Mouse (Mus musculus) ovary, adult 18-20 months (tissue): Measurements from ENCODE around the gene Scarb2.

Experiments used
- DNase-seq: peaks from one replicate; pipeline ENCODE4 v3.0.0; 2022; ENCODE audit warnings: low spot score, mixed read lengths

The Scarb2 gene

DNA sequence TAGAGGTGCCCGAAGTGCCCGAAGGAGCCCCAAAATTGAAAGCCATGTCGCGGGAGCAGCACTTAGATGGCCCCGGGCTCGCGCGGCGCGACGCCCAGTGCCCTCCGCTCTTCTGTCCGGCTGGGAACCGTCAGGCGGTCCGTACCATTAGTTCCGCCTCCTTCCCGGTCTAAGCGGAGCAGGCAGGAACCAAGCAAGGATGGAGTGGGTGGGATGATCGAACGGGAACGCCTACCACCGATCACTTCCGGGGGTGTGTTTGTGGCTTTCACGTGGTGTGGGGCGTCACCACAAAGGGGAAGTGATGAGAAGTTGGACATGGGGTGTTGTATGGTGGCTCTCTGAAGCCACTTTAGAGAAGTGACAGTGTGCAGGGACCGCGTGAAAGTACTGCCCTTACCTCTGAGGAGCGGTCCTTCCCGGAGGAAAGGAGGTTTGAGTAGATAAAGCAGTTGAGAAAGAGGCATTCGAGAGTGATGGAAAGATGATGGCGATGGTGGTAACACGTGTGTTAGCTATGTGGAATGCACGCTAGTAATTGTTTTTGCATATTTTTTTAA is 71.5 kb downstream of the Scarb2 start, which contains the start of gene Nup54:
Gene Nup54, minus strand, starts transcription at position 195 of the 560 bp plus-strand sequence.
- DNase-seq, result peak; percentile 93

DNA sequence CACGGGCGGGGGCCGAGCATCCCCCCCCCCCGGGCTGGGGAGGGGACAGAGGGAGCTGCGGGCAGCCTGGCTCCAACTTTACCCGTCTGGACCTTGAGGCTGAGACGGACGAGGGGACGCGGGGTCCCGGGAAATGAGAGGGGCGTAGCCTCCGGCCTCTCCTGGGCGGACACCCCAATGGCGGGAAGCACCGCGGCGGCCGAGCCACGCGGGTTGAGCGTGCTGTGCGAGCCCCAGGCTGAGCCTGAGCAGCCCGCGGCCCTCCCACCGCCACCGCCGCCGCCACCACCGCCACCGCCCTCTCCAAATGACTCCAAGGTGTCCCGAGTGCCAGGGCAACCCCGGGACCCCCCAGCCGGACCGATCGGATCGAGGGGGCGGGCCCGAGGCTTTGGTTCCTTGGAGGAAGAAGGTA is 72.1 kb downstream of the Scarb2 start:
- DNase-seq, result peak; percentile 14

DNA sequence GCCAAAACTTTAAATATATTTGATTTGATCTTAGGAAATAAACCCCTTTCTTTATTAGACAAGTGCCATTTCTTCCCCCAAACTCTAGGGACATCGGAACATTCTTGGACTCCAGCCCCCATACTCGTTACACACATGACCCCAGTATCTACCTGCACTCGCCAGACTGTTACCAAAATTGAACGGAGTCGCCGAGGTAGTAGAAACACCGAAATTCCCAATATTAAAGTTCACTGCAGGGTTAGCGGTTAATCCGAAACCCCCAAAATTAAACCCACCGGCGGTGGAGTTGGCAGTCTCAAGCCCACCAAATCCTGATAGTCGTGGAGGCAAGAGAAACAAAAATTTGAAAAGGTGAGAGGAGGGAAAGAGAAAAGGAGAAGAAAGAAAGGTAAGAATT is 72.6 kb downstream of the Scarb2 start:
- no peak for DNase-seq

DNA sequence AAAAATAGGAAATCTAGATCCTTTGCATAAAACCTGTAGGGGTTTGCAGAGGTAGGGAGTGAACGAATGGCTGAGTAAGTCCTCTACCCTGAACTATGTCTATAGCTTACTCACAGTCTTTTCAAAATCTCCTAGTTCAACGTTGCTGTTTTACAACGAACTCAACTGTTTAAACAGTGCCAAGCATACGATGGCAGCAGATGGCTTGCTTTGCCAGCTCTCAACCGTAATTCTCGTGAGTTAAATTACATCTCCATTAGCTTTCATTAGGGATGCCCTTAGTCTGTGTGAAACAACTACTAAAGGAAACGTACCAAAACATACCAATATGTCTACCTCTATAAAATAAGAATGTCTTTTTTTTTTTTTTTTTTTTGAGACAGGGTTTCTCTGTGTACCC is 75.0 kb downstream of the Scarb2 start:
- DNase-seq, result no peak

DNA sequence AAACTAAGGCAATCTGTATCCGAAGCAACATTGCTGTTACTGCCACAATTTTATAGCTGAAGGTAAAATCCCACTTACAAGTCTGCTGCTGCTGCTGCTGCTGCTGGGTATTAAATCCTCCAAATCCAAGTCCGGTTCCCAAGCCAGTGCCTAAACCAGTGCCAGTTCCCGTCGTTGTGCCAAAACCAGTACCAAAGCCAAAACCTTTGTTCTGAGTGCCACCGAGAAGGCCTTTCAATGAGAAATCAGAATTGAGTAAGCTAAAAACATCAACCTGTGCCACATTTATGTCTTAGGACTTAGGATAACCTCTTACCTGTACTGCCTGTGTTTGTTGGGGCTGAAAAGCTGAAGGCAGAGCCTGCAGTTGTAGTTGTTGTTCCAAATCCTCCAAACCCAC is 75.9 kb downstream of the Scarb2 start:
- no peak for DNase-seq

DNA sequence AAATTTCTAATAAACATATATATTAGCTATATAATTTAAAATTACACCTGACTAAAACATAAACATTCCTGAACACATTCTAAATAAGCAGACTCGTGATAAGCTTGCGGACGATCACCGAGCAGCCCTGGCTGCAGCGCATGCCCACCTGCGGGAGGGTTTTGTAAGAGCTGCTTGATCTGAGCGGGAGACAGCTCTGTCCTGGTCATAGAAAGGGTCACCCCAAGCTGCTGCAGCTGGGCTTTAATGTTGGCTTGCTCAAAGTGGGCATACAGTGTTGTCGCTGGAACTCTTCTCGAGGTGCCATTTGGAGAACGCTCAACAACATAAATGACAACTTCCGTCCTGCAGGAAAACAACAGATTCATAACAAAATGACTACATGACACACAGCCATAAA is 82.5 kb downstream of the Scarb2 start:
- DNase-seq, result no peak

DNA sequence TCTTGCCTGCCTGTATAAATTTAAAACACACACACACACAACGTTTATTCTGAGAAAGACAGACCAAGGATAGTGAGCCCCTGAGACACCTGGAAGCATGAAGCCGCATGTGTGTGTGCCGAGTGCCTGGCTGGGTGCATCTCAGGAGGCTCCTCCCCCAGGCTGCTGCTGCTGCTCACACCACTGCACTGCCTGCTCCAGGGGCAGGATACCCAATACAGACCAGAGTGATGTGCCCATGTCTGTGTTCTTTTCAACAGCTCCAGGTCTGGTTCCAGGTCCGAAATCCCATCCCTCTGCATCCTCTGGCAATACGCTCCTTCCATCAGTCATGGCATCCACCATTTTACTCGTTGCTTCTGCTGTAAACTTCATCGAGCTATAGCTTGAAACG is 92.7 kb downstream of the Scarb2 start:
- no peak for DNase-seq

DNA sequence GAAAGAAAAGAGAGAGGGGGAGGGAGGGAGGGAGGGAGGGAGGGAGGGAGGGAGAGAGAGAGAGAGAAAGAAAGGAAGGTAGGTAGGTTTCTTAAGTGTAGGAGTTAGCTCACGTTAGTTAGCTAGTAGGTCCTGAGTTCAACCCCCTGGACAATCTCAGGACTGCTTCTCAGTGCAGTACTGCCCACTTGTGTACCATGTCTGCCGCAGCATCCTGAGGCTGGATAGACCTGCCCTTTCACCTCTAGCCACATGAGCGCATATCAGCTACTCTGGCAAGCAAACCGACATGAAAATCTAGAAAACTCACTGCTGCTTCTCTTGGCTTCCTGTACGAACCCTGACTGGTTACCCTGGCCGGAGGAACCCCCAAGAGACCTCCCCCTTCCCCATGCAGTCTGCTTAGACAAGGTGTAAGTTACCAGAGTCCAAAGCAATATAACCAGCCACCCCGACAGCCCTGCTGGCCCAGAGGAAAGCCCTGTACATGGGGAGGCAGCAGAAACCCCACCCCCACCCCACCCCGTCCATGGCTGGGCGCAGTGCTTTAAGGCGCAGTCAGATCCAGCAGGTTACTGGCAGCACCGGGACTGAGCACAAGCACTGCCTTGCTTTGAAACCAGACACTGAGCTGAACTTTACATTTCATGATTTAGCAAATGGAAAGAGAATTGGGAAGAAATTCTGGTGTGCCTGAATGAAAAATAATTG is 93.2 kb downstream of the Scarb2 start:
- DNase-seq, result no peak

DNA sequence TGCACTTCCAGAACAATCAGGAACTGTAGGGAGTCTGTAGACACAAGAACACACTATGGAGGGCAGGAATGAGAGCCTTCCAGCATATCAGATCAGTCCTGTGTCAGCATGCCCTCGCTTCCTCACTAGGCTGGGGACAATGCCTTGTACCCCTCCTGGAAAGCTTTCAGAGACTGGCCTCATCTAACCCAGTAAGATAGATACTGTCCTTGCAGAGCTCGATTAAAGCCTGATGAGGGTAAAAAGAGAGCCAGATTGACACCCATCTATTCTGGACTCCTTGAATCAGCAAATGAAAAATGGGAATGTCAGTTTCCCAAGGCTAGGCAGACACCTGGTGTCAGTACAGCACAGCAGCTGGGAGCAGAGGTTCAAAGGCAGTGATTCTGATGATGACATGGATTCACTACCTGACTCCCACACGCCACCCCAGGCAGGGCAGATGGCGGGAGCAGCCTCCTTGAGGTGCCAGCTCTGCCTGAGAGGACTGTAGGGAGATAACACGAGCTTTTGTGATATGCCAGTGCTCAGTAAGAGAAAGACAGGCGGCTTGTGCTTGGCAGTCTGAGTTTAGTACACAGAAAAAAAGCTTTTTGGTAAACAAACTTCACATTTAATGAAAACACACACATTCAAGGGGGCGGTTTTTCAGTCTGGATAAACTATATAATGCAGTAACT is 95.0 kb downstream of the Scarb2 start:
- no peak for DNase-seq

DNA sequence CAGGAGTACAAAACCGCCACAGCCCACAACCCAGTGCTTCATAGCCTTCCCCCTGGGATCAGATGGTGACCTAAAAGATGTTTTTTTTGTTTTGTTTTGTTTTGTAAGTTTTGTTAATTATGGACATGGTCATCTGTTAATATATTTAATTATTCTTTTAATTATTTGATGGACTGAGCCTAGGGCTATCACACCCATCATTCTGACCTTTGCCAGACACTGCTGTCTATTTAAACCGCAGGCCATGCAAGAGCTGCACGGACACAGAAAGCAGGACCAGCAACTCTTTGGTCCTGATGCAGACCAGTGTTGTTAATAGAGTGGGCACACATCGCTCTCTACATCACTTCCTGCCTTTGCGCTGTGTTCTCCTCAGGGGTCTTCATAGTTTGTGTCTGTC is 96.1 kb downstream of the Scarb2 start:
- DNase-seq, result no peak

DNA sequence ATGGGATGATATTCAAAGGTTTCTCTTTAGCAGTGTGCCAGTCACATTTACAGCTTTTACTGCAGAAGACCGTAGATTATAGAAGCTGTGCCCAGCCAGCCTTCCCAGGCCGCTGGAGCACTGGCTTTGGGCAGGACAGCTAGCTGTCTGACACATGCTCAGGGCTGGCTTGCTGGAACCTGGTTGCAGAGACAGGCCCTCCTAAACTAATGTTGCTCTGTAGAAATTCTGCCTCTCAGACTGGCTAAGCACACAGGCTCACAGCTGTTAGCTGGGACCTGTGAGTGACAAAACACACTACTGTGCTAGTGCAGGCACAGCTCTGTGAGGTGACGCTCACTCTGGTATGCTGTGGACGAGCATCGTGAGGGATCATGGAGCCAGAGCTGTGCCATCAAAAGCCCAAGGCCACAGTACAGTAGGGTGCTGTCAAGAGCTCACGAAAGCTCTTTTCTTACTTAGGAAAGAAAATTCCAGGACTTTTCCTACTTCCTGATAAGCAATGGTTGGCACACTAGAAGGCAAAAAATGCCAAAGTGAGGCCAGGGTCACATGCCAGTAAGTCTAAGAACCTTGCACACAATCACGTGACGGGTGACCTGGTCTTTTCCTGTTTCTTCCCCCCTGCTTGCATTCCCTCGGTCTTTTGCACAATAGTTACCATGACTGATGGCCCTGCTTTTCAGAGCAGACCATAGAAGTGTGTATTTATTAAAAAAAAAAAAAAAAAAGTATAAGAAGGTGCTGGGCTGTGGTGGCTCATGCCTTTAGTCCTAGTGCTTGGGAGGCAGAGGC is 97.1 kb downstream of the Scarb2 start:
- no peak for DNase-seq

DNA sequence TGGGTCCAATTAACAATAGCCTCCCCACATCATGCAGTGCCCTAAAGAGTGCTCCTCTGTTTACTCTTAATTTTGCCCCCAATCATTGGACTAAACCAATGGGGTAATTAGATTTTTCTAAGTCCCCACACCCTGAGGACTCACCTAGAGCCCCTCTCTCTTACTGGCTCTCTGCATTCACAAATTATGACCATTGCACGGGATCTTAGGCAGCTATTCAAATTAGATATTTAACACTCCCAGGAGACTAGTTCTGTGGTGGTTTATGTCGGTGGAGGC is 102.3 kb downstream of the Scarb2 start:
- DNase-seq, result no peak

DNA sequence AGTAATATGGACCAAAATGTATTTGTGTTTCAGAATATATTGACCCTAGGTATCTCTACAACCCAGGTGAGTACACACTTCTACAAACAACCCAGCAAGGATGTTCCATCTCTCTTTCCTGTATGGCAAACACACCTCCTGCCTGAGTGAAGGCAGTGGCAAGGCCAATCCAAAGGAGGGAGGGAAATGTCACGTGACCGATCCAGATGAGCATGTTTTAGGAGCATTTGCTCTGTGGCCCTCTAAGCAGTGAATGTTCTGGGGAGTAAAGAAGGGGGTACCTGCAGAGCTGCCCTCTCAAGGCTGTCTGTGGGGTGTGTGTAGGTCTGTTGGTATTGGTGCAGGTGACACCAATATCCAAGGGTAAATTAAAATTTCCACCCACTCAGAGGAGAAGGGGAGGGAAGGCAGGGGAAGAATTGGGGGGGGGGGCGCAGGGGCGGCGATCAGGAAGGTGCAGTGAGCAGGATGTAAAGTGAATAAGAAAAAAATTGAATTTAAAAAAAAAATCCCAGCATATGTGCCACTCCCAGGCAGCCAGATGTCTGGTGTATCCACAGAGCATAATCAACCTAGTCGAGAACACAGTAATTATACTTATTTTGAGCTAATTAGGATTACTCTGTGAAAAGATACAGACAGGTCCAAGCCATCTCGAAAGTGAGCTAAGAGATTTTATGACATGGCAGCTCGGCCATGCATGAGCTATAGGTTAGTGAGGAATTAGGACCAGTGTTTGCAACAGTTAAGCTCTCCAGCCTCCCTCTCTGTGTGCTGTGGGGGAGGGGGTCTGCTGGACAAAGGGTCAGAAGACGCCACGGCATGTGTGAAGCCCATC is 102.9 kb downstream of the Scarb2 start:
- no peak for DNase-seq

DNA sequence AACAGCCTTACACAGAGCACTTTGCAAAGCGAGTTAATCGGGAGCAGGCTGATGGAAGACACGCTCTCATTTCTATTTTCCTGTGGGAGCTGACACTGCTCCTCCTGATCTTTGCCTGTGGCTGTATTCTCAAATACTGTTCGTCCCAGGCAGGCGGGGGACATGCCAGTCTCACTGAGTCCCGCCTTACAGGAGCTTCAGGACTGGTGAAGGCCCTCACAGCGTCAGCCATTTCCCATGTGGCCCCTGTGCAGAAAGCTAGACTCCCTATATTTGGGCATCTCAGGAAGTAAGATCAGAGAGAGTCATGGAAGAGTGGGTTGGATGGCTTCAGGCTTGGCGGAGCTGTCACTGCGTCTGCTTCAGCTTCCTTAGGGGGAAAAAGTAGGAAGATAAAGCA is 103.8 kb downstream of the Scarb2 start:
- no peak for DNase-seq

DNA sequence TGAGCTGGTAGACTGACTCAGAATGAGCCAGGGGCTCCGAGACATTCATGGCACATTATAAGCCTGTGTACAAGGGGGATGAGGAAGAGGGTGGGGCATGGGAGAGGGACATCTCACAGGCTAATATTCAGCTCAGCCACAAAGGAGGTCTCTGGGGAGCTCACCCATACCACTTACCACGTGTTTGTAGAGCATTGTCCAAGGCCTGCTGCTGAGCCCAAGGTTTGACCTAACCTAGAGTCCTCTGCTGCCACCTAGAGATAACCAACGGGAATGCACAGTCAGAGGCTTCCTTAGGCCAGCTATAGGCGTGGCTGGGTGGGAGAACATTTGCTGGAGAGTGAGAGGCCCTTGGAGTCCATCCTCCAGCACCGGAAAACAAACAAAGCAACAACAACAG is 108.5 kb downstream of the Scarb2 start:
- no peak for DNase-seq

DNA sequence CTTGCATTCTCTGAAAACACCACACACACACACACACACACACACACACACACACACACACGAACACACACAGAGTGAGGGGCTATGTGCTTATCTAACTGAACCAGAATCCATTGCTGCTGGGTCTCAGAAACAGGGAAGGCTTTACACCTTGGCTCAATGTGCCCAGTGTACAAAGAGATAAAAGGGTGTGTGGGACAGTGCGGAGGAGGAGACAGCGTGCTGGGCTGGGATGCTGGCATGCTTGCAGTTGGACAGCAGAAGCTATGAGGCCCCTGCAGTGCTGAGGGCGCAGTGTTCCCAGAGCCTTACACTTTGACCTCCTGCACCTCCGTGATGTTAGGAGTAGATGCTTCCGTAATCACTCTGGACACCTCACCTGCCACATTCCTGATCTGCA is 110.2 kb downstream of the Scarb2 start:
- no peak for DNase-seq

DNA sequence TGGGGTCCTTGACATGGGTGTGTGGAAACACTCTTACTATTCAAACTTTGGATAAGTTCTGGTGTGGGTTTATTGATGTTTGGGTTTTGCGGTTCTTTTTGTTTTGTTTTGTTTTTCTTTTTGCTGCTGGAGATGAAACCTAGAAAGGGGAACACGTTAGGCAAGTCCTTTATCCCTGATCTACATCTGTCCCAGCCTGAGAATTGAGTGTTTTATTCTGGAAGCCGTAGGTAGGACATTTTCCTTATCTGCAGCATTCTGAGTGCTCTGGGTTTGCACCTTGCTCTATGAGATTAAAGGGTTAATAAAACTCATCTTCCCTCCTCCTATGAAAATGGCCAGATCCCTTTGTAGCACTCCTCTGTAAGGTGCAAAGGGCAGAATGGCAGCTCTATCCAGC is 110.9 kb downstream of the Scarb2 start:
- DNase-seq, result no peak

DNA sequence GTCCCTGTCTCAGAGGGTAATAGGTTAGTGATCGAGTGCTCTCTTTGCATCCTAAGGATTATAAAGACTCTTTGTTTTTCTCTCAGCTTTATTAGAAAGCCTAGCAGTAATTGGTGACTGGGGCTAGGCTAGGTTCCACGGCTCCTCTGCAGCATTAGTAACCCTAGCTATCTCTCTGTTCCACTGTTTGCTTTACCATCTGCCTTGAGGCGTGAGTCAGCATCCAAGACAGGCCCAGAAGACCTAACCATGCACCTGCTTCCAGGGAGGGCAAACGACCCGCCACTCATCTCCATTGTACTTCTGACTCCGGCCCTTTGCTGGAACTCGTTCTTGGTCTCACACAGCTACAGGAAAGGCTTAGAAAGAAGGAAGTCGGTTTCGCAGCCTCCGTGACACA is 112.8 kb downstream of the Scarb2 start:
- DNase-seq, result no peak

DNA sequence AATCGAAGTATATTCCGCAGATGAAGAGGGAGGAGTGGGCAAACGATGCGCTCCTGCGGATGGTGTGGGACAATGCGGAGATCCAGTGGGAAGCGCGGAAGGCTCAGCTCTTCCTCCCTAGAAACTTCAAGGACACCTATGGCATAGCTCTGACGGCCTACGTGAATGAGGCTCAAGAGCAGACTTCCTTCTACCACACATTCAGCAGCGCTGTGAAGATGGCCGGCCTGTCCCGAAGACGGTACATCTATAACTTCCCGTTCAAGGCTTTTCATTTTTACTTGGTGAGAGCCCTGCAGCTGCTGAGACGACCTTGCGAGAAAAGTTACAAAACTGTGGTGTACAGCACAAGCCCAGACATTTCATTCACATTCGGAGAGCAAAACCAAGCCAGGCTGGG is 114.1 kb downstream of the Scarb2 start:
- DNase-seq, result no peak
